In the genomic region with DNA sequence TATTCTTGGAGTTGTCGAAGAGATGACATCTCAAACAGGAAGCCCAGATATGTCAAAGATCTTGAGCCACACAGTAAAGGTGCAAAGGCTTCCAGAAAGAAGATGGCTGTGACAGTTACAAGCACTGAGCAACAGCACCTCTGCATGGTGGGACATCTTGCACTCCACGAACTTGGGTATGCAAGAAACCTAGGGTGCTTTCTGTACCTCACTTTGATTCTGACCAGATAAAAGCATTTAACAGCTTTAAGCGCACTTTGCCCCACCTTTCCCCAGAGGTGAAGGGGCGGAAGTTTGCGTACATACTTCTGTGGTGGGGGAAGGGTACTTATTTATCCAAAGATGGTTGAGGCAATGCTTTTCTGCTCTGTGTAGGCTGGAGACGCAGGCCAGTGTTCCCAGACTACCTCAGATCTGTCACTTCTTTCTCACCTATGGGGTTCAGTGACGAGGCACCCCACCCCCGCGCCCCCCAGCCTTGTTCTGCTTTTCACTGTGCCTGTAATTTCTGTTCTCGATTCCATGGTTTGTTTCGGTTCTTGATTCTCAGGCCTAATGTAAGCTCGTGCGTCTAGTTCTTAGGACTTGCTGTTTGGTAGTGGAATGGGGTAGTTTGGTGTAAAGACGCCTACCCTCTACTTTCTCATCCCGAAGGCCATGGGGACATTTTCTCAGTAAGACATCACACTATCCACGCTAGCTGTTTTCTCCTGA, we compare ENCODE assay signal across 16 mouse cellular contexts. TPM values are rescaled to one million over a fixed set of nuclear protein-coding genes. Genes with fewer than 3 reads are reported as not detected.
DNase-seq lines count a peak whose midpoint lies in the region; ATAC-seq and TF ChIP-seq lines count a peak whose summit lies in the region.
"Had no signal": no experiment of that assay in that cellular context is flagged by ENCODE, and none has a peak within 500 bp of the region (broad histone marks: within the 10 kb centered on the region; RNA-seq: fewer than 3 reads in every experiment).

No protein-coding gene starts in this region.

- peak; percentile 42 for ATAC-seq in common myeloid progenitor, adult 5-6 weeks (replicated peaks; ENCODE audit: low read depth, poor library complexity, severe bottlenecking)
- ATAC-seq in neutrophil, adult 5-6 weeks (ENCODE audit: extremely low read depth, insufficient number of reproducible peaks, low FRiP score, poor library complexity, severe bottlenecking) = peak; percentile 41; the same call in 1 of the 2 replicates
- ATAC-seq in frontal cortex, adult (ENCODE audit: low TSS enrichment) = no peak
- ATAC-seq: forebrain, postnatal 0 days; midbrain, embryonic 15.5 days had no signal

- TF ChIP-seq CTCF in lung, adult 2 months (IDR thresholded peaks at IDR 0.05; ENCODE audit: insufficient read depth, low read length) = no peak

- DNase-seq in lung, postnatal 36 days = peak; percentile 32
- no peak for DNase-seq in lung, adult 2 months
- peak; percentile 38 to 42 for DNase-seq in thymus, postnatal 36 days
- DNase-seq in yolk sac, embryonic 10.5 days (ENCODE audit: low spot score) = no peak
- DNase-seq in MN1 (ENCODE audit: low spot score) = no peak
- DNase-seq: adrenal gland, postnatal 14 days; cerebellum, adult 9-10 months; forebrain, postnatal 0 days; left cerebral cortex, postnatal 4 days had no signal

- H3K4me3 ChIP-seq in lung, adult 2 months (replicated peaks; ENCODE audit: extremely low read depth, low read depth, low read length) = no peak overlapping the region
- H3K4me3 ChIP-seq: erythroblast, embryonic 14.5 days; hindbrain, embryonic 15.5 days; kidney, embryonic 15.5 days; midbrain, embryonic 15.5 days had no signal

- 66% methylated on average over 16 of the region's 16 CpGs for WGBS in lung, adult 2 months

- H3K4me1 ChIP-seq in lung, adult 2 months (ENCODE audit: control insufficient read depth, insufficient read depth, low read length) = no peaks in the 10 kb centered on the region
- H3K4me1 ChIP-seq: hindbrain, embryonic 15.5 days; kidney, embryonic 15.5 days; midbrain, embryonic 15.5 days had no signal

- no peak for TF ChIP-seq POLR2A in lung, adult 2 months (IDR thresholded peaks at IDR 0.05; ENCODE audit: borderline replicate concordance, extremely low read depth, low read depth, low read length)

RNA-seq across cellular contexts. Expression of a gene that starts 17.2 kb away (rescaled TPM):
- polyA plus RNA-seq in lung, adult 2 months (2012; rRNA removed) = 18.0 and 20.5 TPM in 2 replicates
- total RNA-seq in common myeloid progenitor, adult 5-6 weeks (2017) = 18.6 and 28.1 TPM in 2 replicates
- total RNA-seq in neutrophil, adult 5-6 weeks (2017) = 36.6 and 43.4 TPM in 2 replicates

Comparison
In these comparisons a context has a peak if more than half of its experiments do, and no peak if none do; other contexts are left out.
1. DNase-seq: peak in lung, postnatal 36 days (single experiment) and thymus, postnatal 36 days (2 of 2); none in lung, adult 2 months (single experiment), yolk sac, embryonic 10.5 days (single experiment) and MN1 (single experiment).